Comparison of ENCODE assay signal across 10 mouse cellular contexts in genomic region chr4:134793213-134793956, GRCm38 (mm10). TPM values are rescaled to one million over a fixed set of nuclear protein-coding genes. Genes with fewer than 3 reads are reported as not detected.
A peak's percentile ranks its signal among the peaks of the same experiment; 100 is the strongest.
DNase-seq lines count a peak whose midpoint lies in the region; ATAC-seq and TF ChIP-seq lines count a peak whose summit lies in the region.
"Had no signal": no experiment of that assay in that cellular context is flagged by ENCODE, and none has a peak within 500 bp of the region (broad histone marks: within the 10 kb centered on the region; RNA-seq: fewer than 3 reads in every experiment).

No protein-coding gene starts in this region.

- no peaks in the 10 kb centered on the region for H3K27me3 ChIP-seq in midbrain, embryonic 14.5 days (ENCODE audit: control insufficient read depth, insufficient read depth, low read length)
- H3K27me3 ChIP-seq in midbrain, embryonic 16.5 days (ENCODE audit: control insufficient read depth, insufficient read depth, low read depth, low read length) = no peaks in the 10 kb centered on the region
- H3K27me3 ChIP-seq in lung, embryonic 14.5 days (ENCODE audit: insufficient read depth, low read length) = no peaks in the 10 kb centered on the region
- H3K27me3 ChIP-seq: embryonic facial prominence, embryonic 12.5 days; limb, embryonic 13.5 days had no signal

- no peak for ATAC-seq in frontal cortex, adult (ENCODE audit: low TSS enrichment)
- no peak for ATAC-seq in midbrain, embryonic 14.5 days (ENCODE audit: low FRiP score, low TSS enrichment)
- ATAC-seq in midbrain, embryonic 16.5 days = no peak
- ATAC-seq in erythroid progenitor cell, adult 5-6 weeks (replicated peaks; ENCODE audit: low FRiP score, poor library complexity, severe bottlenecking) = 0 out of 2 replicates have a peak, but pooled peaks have one; percentile 55
- ATAC-seq in lung, embryonic 14.5 days (ENCODE audit: insufficient read depth) = no peak

- no peak overlapping the region for H3K4me3 ChIP-seq in midbrain, embryonic 14.5 days (replicated peaks; ENCODE audit: low read depth, low read length)
- H3K4me3 ChIP-seq in midbrain, embryonic 16.5 days (ENCODE audit: low read depth, low read length) = no peak overlapping the region
- no peak overlapping the region for H3K4me3 ChIP-seq in lung, embryonic 14.5 days (ENCODE audit: low read depth, low read length)
- H3K4me3 ChIP-seq: embryonic facial prominence, embryonic 12.5 days; limb, embryonic 13.5 days had no signal

- no peak overlapping the region for H3K4me2 ChIP-seq in midbrain, embryonic 14.5 days (ENCODE audit: low read length)
- no peak overlapping the region for H3K4me2 ChIP-seq in midbrain, embryonic 16.5 days (ENCODE audit: low read length)
- no peak overlapping the region for H3K4me2 ChIP-seq in lung, embryonic 14.5 days
- H3K4me2 ChIP-seq: embryonic facial prominence, embryonic 12.5 days; limb, embryonic 13.5 days had no signal

- no peak overlapping the region for H3K27ac ChIP-seq in midbrain, embryonic 14.5 days (replicated peaks; ENCODE audit: low read depth, low read length)
- H3K27ac ChIP-seq in midbrain, embryonic 16.5 days (ENCODE audit: low read length) = no peak overlapping the region
- H3K27ac ChIP-seq in lung, embryonic 14.5 days (ENCODE audit: low read depth) = no peak overlapping the region
- H3K27ac ChIP-seq: embryonic facial prominence, embryonic 12.5 days; limb, embryonic 13.5 days had no signal

- H3K36me3 ChIP-seq in midbrain, embryonic 14.5 days (ENCODE audit: control insufficient read depth, insufficient read depth, low read length) = no peaks in the 10 kb centered on the region
- no peaks in the 10 kb centered on the region for H3K36me3 ChIP-seq in midbrain, embryonic 16.5 days (ENCODE audit: control insufficient read depth, insufficient read depth, low read length)
- no peaks in the 10 kb centered on the region for H3K36me3 ChIP-seq in lung, embryonic 14.5 days (ENCODE audit: insufficient read depth)
- H3K36me3 ChIP-seq: embryonic facial prominence, embryonic 12.5 days; limb, embryonic 13.5 days had no signal

- peak; percentile 85 for TF ChIP-seq CTCF in lung, embryonic 14.5 days (IDR thresholded peaks at IDR 0.05; ENCODE audit: low read depth)

- peak; percentile 33 to 45 for DNase-seq in frontal cortex, postnatal 25 days (ENCODE audit: low spot score in 2 of 2)
- DNase-seq in midbrain, embryonic 14.5 days = peak; percentile 82
- DNase-seq in adrenal gland, postnatal 14 days = peak; percentile 75
- DNase-seq in lung, embryonic 14.5 days = peak; percentile 85
- DNase-seq in thymus, postnatal 0 days (ENCODE audit: low spot score) = peak; percentile 65

- no peak overlapping the region for H3K9ac ChIP-seq in midbrain, embryonic 14.5 days (replicated peaks; ENCODE audit: low read length)
- H3K9ac ChIP-seq in midbrain, embryonic 16.5 days (ENCODE audit: low read depth, low read length) = no peak overlapping the region
- H3K9ac ChIP-seq in lung, embryonic 14.5 days = no peak overlapping the region
- H3K9ac ChIP-seq: embryonic facial prominence, embryonic 12.5 days; limb, embryonic 13.5 days had no signal

- no peaks in the 10 kb centered on the region for H3K9me3 ChIP-seq in midbrain, embryonic 14.5 days (ENCODE audit: control insufficient read depth, low read length)
- H3K9me3 ChIP-seq in midbrain, embryonic 16.5 days (replicated peaks; ENCODE audit: control insufficient read depth, low read length, poor library complexity, severe bottlenecking) = no peaks in the 10 kb centered on the region
- no peaks in the 10 kb centered on the region for H3K9me3 ChIP-seq in lung, embryonic 14.5 days (ENCODE audit: low read depth, low read length)
- H3K9me3 ChIP-seq: embryonic facial prominence, embryonic 12.5 days; limb, embryonic 13.5 days had no signal

- 44% methylated on average over 10 of the region's 10 CpGs for WGBS in midbrain, embryonic 14.5 days
- WGBS in midbrain, embryonic 16.5 days = 48% methylated on average over 10 of the region's 10 CpGs
- WGBS in lung, embryonic 14.5 days = 41% methylated on average over 10 of the region's 10 CpGs

- H3K4me1 ChIP-seq in midbrain, embryonic 14.5 days (ENCODE audit: control insufficient read depth, insufficient read depth, low read length) = no peaks in the 10 kb centered on the region
- no peaks in the 10 kb centered on the region; the same call in 1 of the 2 replicates for H3K4me1 ChIP-seq in midbrain, embryonic 16.5 days (ENCODE audit: control insufficient read depth, insufficient read depth, low read length)
- 0 out of 2 replicates have a peak, but pooled peaks cover 4% of the 10 kb centered on the region for H3K4me1 ChIP-seq in lung, embryonic 14.5 days (ENCODE audit: insufficient read depth)

RNA-seq across cellular contexts. Expression of gene Ldlrap1, which starts 25.6 kb away (rescaled TPM):
- 0.69 and 1.9 TPM in 2 replicates for polyA plus RNA-seq in midbrain, embryonic 14.5 days (2014; fragmentation: Nextera tagmentation; extraction: Ambion mirVana)
- polyA plus RNA-seq in midbrain, embryonic 16.5 days (2015; fragmentation: Nextera tagmentation; extraction: Ambion mirVana) = 2.1 and 2.4 TPM in 2 replicates
- 46.4 and 53.1 TPM in 2 replicates for total RNA-seq in adrenal gland, postnatal 14 days (2021)
- 6.5 and 27.7 TPM in 2 replicates for total RNA-seq in erythroid progenitor cell, adult 5-6 weeks (2015; ENCODE audit: low replicate concordance)
- 17.3 and 21.3 TPM in 2 replicates for total RNA-seq in erythroid progenitor cell, adult 5-6 weeks (2017; ENCODE audit: low replicate concordance)
- polyA plus RNA-seq in lung, embryonic 14.5 days (2014; fragmentation: Nextera tagmentation; extraction: Ambion mirVana) = 21.2 and 22.2 TPM in 2 replicates
- polyA plus RNA-seq in thymus, postnatal 0 days (2015; fragmentation: Nextera tagmentation; extraction: Ambion mirVana) = 16.1 and 16.6 TPM in 2 replicates

RNA-seq across cellular contexts. Expression of gene Maco1, which starts 59.8 kb away (rescaled TPM):
- polyA plus RNA-seq in midbrain, embryonic 14.5 days (2014; fragmentation: Nextera tagmentation; extraction: Ambion mirVana) = 100 and 102 TPM in 2 replicates
- polyA plus RNA-seq in midbrain, embryonic 16.5 days (2015; fragmentation: Nextera tagmentation; extraction: Ambion mirVana) = 91.3 and 101 TPM in 2 replicates
- 35.3 and 35.6 TPM in 2 replicates for total RNA-seq in adrenal gland, postnatal 14 days (2021)
- 61.6 and 62.9 TPM in 2 replicates for total RNA-seq in erythroid progenitor cell, adult 5-6 weeks (2015; ENCODE audit: low replicate concordance)
- 125 and 136 TPM in 2 replicates for total RNA-seq in erythroid progenitor cell, adult 5-6 weeks (2017; ENCODE audit: low replicate concordance)
- polyA plus RNA-seq in lung, embryonic 14.5 days (2014; fragmentation: Nextera tagmentation; extraction: Ambion mirVana) = 34.4 and 36.5 TPM in 2 replicates
- polyA plus RNA-seq in thymus, postnatal 0 days (2015; fragmentation: Nextera tagmentation; extraction: Ambion mirVana) = 31.0 and 42.6 TPM in 2 replicates
